Mouse (Mus musculus) myocyte (in vitro differentiated cells): ENCODE measurements at regions not wholly inside any gene's neighbourhood (a gene's known extent, or its start where the extent isn't known, plus 50 kb on each side); places are given as distances from the start of the nearest gene placed in this dataset.

Experiments used
- H3K27me3 ChIP-seq: one replicate; pipeline ENCODE4 v1.6.1; 2011; ENCODE audit not compliant: control insufficient read depth, insufficient read depth, insufficient read length
- H3K36me3 ChIP-seq: one replicate; pipeline ENCODE4 v1.6.1; 2011; ENCODE audit not compliant: control insufficient read depth, insufficient read depth
- H3K4me2 ChIP-seq: one replicate; pipeline ENCODE4 v1.6.1; 2011; ENCODE audit warnings: low read depth, control low read depth
- H3K4me3 ChIP-seq: one replicate; pipeline ENCODE4 v1.5.1; 2011; ENCODE audit warnings: mild to moderate bottlenecking, control low read depth, moderate library complexity
- H3K79me2 ChIP-seq: one replicate; pipeline ENCODE4 v1.6.1; 2011; ENCODE audit not compliant: control insufficient read depth, insufficient read depth
- H3ac ChIP-seq: one replicate; pipeline ENCODE4 v1.6.1; 2011; ENCODE audit not compliant: control insufficient read depth, insufficient read length
- CEBPB ChIP-seq: IDR thresholded peaks from 2 replicates; pipeline ENCODE4 v1.6.1; 2011; ENCODE audit warnings: mild to moderate bottlenecking, moderate library complexity; ENCODE audit not compliant: poor library complexity, insufficient read depth, severe bottlenecking
- E2F4 ChIP-seq: IDR thresholded peaks from one replicate; pipeline ENCODE4 v1.6.1; 2011; ENCODE audit warnings: mild to moderate bottlenecking, control low read depth, moderate library complexity; ENCODE audit not compliant: insufficient read depth
- MAX ChIP-seq: IDR thresholded peaks from one replicate; pipeline ENCODE4 v1.6.1; 2011; ENCODE audit warnings: low read depth, mild to moderate bottlenecking, control low read depth
- MYOD1 ChIP-seq, 3 experiments: IDR thresholded peaks; one replicate each; pipeline ENCODE4 v1.6.1; 2011; ENCODE audit warnings: control low read depth in 2 of 3, low read depth in 2 of 3, mild to moderate bottlenecking in 2 of 3, moderate library complexity in 1 of 3; ENCODE audit not compliant: insufficient read length in 2 of 3, control insufficient read depth in 1 of 3
- MYOG ChIP-seq, 3 experiments: IDR thresholded peaks; one replicate each; pipeline ENCODE4 v1.6.1; 2011; ENCODE audit warnings: control low read depth in 2 of 3, low read depth in 2 of 3, mild to moderate bottlenecking in 2 of 3; ENCODE audit not compliant: insufficient read length in 2 of 3, control insufficient read depth in 1 of 3, insufficient read depth in 1 of 3
- POLR2A ChIP-seq: IDR thresholded peaks from one replicate; pipeline ENCODE4 v1.6.1; 2011; ENCODE audit warnings: low read depth, mild to moderate bottlenecking, control low read depth, moderate library complexity; ENCODE audit not compliant: insufficient read length
- POLR2AphosphoS2 ChIP-seq: IDR thresholded peaks from one replicate; pipeline ENCODE4 v1.6.1; 2011; ENCODE audit warnings: low read depth, control low read depth; ENCODE audit not compliant: insufficient read length
- REST ChIP-seq: IDR thresholded peaks from one replicate; pipeline ENCODE4 v1.6.1; 2011; ENCODE audit warnings: mild to moderate bottlenecking, control low read depth, moderate library complexity; ENCODE audit not compliant: insufficient read depth, insufficient read length
- SRF ChIP-seq: IDR thresholded peaks from one replicate; pipeline ENCODE4 v1.6.1; 2011; ENCODE audit warnings: low read depth; ENCODE audit not compliant: control insufficient read depth, insufficient read length
- TCF12 ChIP-seq: IDR thresholded peaks from one replicate; pipeline ENCODE4 v1.6.1; 2011; ENCODE audit warnings: mild to moderate bottlenecking, control low read depth; ENCODE audit not compliant: poor library complexity, insufficient read depth, severe bottlenecking
- TCF3 ChIP-seq: IDR thresholded peaks from one replicate; pipeline ENCODE4 v1.6.1; 2011; ENCODE audit warnings: low read depth, control low read depth; ENCODE audit not compliant: insufficient read length
- USF1 ChIP-seq: IDR thresholded peaks from one replicate; pipeline ENCODE4 v1.6.1; 2011; ENCODE audit warnings: low read depth, mild to moderate bottlenecking, control low read depth, moderate library complexity

GRCm38 (mm10) chr1:189072516-189072915, 64.9 kb upstream of the Kctd3 start:
- TF ChIP-seq TCF12 (no peak), SRF (no peak), REST (no peak), USF1 (no peak), MYOD1 (IDR thresholded peaks at IDR 0.05; ENCODE audit: control insufficient read depth in 1 of 3, insufficient read length in 2 of 3, low read depth in 2 of 3) (no peak), POLR2AphosphoS2 (no peak)
- Histone ChIP-seq H3ac (no peak overlapping the region), H3K4me2 (no peak overlapping the region), H3K79me2 (no peaks in the 10 kb centered on the region), H3K4me3 (no peak overlapping the region), H3K36me3 (no peaks in the 10 kb centered on the region), H3K27me3 (no peaks in the 10 kb centered on the region)

DNA sequence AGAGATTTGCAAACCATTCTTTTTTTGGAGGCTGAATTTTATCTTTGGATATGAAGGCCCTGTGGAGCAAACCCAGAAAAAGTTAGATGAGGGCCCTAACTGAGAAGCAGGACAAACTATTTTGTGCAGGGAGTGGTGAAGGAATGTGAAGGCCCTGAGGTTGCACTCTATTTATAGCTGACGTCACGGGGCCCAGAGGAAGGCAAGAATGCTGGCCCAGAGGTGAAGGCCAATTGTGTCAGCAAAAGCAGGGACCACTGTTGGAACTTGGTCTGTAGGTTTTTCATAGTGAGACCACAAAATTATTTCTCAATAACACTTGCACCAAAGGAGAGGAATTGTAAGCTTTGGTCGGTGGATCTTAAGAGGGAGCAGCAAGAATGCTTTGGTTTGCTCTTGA, 60.6 kb upstream of the Kctd3 start:
- no peaks in the 10 kb centered on the region for H3K36me3 ChIP-seq
- H3K79me2 ChIP-seq, result no peaks in the 10 kb centered on the region
- H3K27me3 ChIP-seq, result no peaks in the 10 kb centered on the region
- H3K4me3 ChIP-seq, result no peak overlapping the region
- no peak overlapping the region for H3ac ChIP-seq
- no peak overlapping the region for H3K4me2 ChIP-seq
- no peak for TF ChIP-seq TCF3
- no peak for TF ChIP-seq MAX
- no peak for TF ChIP-seq SRF
- TF ChIP-seq REST, result no peak
- no peak for TF ChIP-seq MYOD1 (IDR thresholded peaks at IDR 0.05; ENCODE audit: control insufficient read depth in 1 of 3, insufficient read length in 2 of 3, low read depth in 2 of 3)
- TF ChIP-seq CEBPB, result no peak
- no peak for TF ChIP-seq USF1
- no peak for TF ChIP-seq E2F4
- TF ChIP-seq MYOG (IDR thresholded peaks at IDR 0.05; ENCODE audit: control insufficient read depth in 1 of 3, insufficient read depth in 1 of 3, insufficient read length in 2 of 3, low read depth in 2 of 3), result no peak
- TF ChIP-seq POLR2A, result no peak
- TF ChIP-seq TCF12, result no peak
- no peak for TF ChIP-seq POLR2AphosphoS2

GRCm38 (mm10) chr1:189067204-189067960, 59.7 kb upstream of the Kctd3 start:
- Histone ChIP-seq H3ac (no peak overlapping the region), H3K4me3 (no peak overlapping the region), H3K36me3 (no peaks in the 10 kb centered on the region), H3K27me3 (no peaks in the 10 kb centered on the region), H3K79me2 (no peaks in the 10 kb centered on the region), H3K4me2 (no peak overlapping the region)
- no peak for TF ChIP-seq USF1
- TF ChIP-seq REST, result no peak
- TF ChIP-seq MYOD1 (IDR thresholded peaks at IDR 0.05; ENCODE audit: control insufficient read depth in 1 of 3, insufficient read length in 2 of 3, low read depth in 2 of 3), result no peak
- TF ChIP-seq SRF, result no peak
- TF ChIP-seq POLR2A, result no peak
- no peak for TF ChIP-seq MAX

- no peak for TF ChIP-seq SRF
- TF ChIP-seq E2F4, result no peak
- TF ChIP-seq USF1, result no peak
- TF ChIP-seq TCF3, result no peak
- no peak for TF ChIP-seq CEBPB
- no peak for TF ChIP-seq POLR2AphosphoS2
- TF ChIP-seq MYOG (IDR thresholded peaks at IDR 0.05; ENCODE audit: control insufficient read depth in 1 of 3, insufficient read depth in 1 of 3, insufficient read length in 2 of 3, low read depth in 2 of 3), result no peak
These were observed 59.0 kb upstream of the Kctd3 start for GRCm38 (mm10) chr1:189066446-189067151.

DNA sequence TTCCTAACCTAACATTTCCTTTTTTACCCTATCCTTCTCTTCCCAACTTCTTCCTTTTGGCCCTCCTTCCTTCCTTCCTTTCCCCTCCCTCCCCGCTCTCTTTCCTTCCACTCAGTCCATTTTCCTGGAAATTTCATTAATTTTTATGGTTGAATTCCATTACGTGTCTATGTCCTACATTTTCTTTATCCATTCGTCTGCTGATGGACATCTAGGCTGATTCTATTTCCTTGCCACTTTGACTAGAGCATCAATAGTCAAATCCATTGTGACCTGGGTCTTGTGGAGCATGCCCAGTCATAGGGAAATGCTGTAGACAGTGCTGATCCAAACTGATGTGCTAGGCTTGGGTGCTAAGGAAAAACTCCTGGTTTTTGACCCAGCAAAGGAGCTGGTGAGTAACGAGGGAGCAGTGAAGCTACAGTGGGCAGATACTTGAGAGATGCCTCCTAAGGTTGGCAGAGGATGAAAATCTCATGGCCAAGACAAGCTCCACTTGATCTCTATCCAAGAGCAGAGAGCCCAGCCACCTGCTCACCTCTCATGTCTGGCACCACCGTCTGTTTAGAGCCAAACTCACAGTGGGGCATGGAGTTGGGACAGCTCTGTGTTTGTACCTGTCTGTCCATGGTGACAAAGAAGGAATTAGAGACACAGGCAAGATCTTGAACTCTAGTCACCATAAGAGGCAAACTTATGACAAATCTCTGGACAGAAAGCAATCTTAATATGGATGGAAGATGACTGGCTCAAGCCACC, 57.7 kb upstream of the Kctd3 start:
- no peak overlapping the region for H3K4me3 ChIP-seq
- H3K36me3 ChIP-seq, result no peaks in the 10 kb centered on the region
- H3K27me3 ChIP-seq, result no peaks in the 10 kb centered on the region
- TF ChIP-seq TCF12 (no peak), POLR2AphosphoS2 (no peak), POLR2A (no peak), E2F4 (no peak), TCF3 (no peak)
- no peaks in the 10 kb centered on the region for H3K79me2 ChIP-seq
- no peak overlapping the region for H3ac ChIP-seq
- H3K4me2 ChIP-seq, result no peak overlapping the region

More at GRCm38 (mm10) chr1:189066446-189067151, 59.0 kb upstream of the Kctd3 start:
- Histone ChIP-seq H3K27me3 (no peaks in the 10 kb centered on the region), H3K4me2 (no peak overlapping the region), H3ac (no peak overlapping the region), H3K36me3 (no peaks in the 10 kb centered on the region), H3K79me2 (no peaks in the 10 kb centered on the region), H3K4me3 (no peak overlapping the region)
